Mouse (Mus musculus) embryonic facial prominence, embryonic 10.5 days (tissue): ENCODE data around the gene Nup205. TPM values are rescaled to one million over a fixed set of nuclear protein-coding genes. Genes with fewer than 3 reads are reported as not detected.
"Not testable (repeated sequence)": the region's sequence is repeated elsewhere in the genome, so short reads cannot be mapped to it uniquely, and the experiment has no call there.

ENCODE experiments used
- DNase-seq: peaks from one replicate; pipeline ENCODE4 v3.0.0-alpha.2; 2017; ENCODE audit warnings: low spot score
- H3K27ac ChIP-seq: fragments of 300-500 bp; sonication (generic); replicated peaks from 2 replicates; pipeline ENCODE4 v1.5.1; 2016; ENCODE audit warnings: mild to moderate bottlenecking
- H3K27me3 ChIP-seq: fragments of 300-500 bp; sonication (generic); replicated peaks from 2 replicates; pipeline ENCODE4 v1.6.1; 2016; ENCODE audit warnings: low read depth, mild to moderate bottlenecking; ENCODE audit not compliant: poor library complexity, severe bottlenecking
- H3K36me3 ChIP-seq: fragments of 300-500 bp; sonication (generic); replicated peaks from 2 replicates; pipeline ENCODE4 v1.6.1; 2016; ENCODE audit warnings: mild to moderate bottlenecking, moderate library complexity
- H3K4me1 ChIP-seq: fragments of 300-500 bp; sonication (generic); 2 replicates; pipeline ENCODE4 v1.6.1; 2016
- H3K4me3 ChIP-seq: fragments of 300-500 bp; sonication (generic); 2 replicates; pipeline ENCODE4 v1.5.1; 2016; ENCODE audit warnings: mild to moderate bottlenecking, moderate library complexity
- H3K9me3 ChIP-seq: fragments of 300-500 bp; sonication (generic); 2 replicates; pipeline ENCODE4 v1.6.1; 2016; ENCODE audit warnings: mild to moderate bottlenecking
- WGBS: fragments of 180-500 bp; shearing (Covaris S2); methylation state at CpG from one replicate; pipeline ENCODE4 v1.1.7; 2016; 5-methylcytosine and 5-hydroxymethylcytosine counted together
- polyA plus RNA-seq: library from polyadenylated mRNA; unstranded; fragments of >200 nt; fragmentation: Nextera tagmentation; extraction: Ambion mirVana; gene quantifications from 2 replicates; pipeline ENCODE4 v1.2.1, GENCODE M21; 2016

Gene Nup205
- polyA plus RNA-seq, 1 experiment from 2014 or later, result 55.4 TPM

DNA sequence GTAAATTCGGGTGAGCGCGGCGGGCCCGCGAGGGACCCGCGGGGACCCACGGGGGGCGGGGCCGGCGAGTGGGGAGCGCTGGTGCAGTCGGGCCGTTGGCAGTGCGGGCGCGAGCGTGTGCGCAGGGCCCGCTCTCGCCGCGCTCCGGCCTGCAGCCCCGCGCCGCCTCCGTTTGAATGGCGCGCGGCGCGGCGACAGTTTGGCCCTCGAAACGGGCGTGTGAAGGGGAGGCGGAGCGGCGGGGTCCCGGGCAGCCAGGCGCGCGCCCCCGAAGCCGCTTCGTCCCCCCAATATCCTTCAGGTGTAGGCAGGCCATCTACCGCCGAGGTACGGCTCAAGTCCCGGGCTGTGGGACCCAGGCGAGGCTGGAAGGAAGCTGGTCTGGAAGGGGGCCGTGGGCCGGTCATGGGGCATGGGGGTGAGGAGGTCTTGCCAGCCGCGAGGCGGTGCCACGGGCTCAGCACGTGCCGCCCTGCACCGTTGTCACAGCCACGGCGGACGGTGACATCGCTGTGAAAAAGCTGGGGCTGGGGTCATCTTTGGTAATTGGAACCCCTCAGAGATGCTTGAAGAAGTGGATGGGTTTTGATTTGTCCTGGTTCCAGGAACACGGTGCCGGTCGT, 540 bp downstream of the Nup205 start:
- peak; percentile 78 for DNase-seq
- Histone ChIP-seq H3K27me3 (no peaks in the 10 kb centered on the region), H3K4me3 (peak overlapping the region; percentile 94), H3K36me3 (no peaks in the 10 kb centered on the region), H3K27ac (peak overlapping the region; percentile 100), H3K4me1 (peaks cover 8% of the 10 kb centered on the region), H3K9me3 (no peaks in the 10 kb centered on the region)
- WGBS, result 2% methylated on average over 69 of the region's 69 CpGs

DNA sequence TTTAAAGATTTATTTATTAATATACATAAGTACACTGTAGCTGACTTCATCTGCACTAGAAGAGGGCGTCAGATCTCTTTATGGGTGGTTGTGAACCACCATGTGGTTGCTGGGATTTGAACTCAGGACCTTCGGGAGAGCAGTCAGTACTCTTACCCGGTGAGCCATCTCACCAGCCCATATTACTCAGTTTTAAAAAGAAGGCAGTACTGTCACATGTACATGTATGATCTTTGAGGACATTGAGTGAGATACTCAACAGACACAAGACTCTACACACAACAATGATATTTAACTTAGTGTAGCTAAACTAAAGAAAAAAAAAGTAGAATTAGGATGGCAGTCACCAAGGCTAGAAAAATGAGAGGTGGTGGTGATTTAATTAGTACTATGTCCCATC, 2.1 kb downstream of the Nup205 start:
- not testable (repeated sequence) for H3K27me3 ChIP-seq, H3K4me1 ChIP-seq, H3K27ac ChIP-seq, DNase-seq, H3K4me3 ChIP-seq, H3K9me3 ChIP-seq
- peaks cover 11% of the 10 kb centered on the region for H3K36me3 ChIP-seq
- 93% methylated on average over 3 of the region's 3 CpGs for WGBS

DNA sequence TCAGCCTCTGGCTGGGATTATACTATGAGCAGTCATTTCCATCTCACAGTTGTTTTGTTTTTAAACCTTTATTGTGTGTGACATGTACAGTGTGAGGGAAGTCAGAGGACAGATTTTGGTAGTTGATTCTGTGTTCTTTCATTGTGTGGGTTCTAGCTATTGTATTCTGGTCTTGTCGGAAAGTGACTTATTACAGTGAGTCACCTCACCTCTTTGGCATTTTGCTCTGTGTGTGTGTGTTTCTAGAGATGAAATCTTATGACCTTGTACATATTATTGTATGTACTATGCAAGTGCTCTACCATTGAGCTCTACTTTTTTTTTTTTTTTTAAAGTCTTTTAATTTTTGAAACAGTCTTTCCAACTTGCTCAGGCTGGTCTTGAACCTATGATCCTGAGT, 7.6 kb downstream of the Nup205 start:
- H3K36me3 ChIP-seq, result peaks cover 66% of the 10 kb centered on the region
- H3K27ac ChIP-seq, result no peak overlapping the region
- WGBS, result 92% methylated on average over 1 of the region's 1 CpGs
- H3K4me1 ChIP-seq, result no peaks in the 10 kb centered on the region
- no peaks in the 10 kb centered on the region for H3K27me3 ChIP-seq
- no peaks in the 10 kb centered on the region for H3K9me3 ChIP-seq
- DNase-seq, result no peak
- H3K4me3 ChIP-seq, result no peak overlapping the region

DNA sequence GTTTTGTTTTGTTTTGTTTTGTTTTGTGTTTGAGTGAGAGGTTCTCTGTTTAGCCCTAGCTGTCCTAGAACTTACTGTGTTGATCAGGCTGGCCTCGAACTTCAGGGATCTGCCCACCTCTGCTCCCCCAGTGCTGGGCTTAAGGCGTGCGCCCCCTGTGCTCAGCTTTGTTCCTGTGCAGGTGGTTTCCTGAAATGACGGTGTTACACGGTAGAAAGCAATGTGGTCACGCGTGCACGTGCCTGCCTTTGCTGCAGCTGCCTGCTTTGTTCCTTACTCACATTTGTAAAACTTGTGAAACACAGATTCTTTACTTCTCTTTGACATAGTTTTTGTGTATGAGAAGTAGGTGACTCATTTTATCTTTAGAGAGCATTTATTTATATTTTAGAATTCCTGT, 14.0 kb downstream of the Nup205 start:
- Histone ChIP-seq H3K9me3 (no peaks in the 10 kb centered on the region), H3K27me3 (no peaks in the 10 kb centered on the region), H3K27ac (no peak overlapping the region), H3K4me1 (no peaks in the 10 kb centered on the region), H3K36me3 (peaks cover 99% of the 10 kb centered on the region), H3K4me3 (no peak overlapping the region)
- DNase-seq, result no peak
- WGBS, result 93% methylated on average over 8 of the region's 8 CpGs

DNA sequence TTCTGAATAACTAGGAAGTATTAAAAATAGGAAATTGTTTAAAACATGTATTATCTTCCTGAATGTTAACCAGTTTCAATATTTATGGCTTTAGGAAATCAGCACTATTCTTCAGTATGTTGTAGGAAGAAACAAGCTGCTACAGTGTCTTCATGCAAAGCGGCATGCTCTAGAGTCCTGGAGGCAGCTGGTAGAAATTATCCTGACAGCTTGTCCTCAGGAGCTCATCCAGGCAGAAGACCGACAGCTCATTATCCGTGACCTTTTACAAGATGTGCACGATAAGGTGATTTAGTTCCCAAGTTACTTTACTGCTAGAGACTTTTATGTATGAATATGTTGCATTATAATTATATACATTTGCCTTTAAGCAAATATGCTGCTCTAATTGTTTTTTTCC, 48.5 kb downstream of the Nup205 start:
- WGBS, result 72% methylated on average over 4 of the region's 4 CpGs
- Histone ChIP-seq H3K27ac (no peak overlapping the region), H3K4me3 (no peak overlapping the region), H3K27me3 (no peaks in the 10 kb centered on the region), H3K36me3 (peaks cover 95% of the 10 kb centered on the region), H3K9me3 (no peaks in the 10 kb centered on the region), H3K4me1 (no peaks in the 10 kb centered on the region)
- no peak for DNase-seq

DNA sequence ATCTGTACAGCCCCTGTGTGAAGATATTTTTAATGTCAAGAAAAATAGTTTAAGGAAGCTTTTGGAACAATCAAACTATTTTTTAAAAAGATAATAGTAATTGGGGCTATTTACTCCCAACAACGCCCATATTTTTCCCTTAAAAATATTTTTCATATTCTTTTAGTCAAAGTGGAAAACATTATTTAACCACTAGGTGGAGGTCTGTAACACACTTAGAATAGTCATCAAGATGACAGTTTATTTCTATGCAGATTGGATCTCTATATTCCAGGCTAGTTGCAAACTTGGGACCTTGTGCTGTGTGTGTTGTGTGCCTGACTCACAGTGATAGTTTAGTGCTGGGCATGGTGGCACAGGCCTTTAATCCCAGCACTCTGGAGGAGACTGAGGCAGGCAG, 52.2 kb downstream of the Nup205 start:
- Histone ChIP-seq H3K27me3 (no peaks in the 10 kb centered on the region), H3K9me3 (no peaks in the 10 kb centered on the region), H3K36me3 (peaks cover 97% of the 10 kb centered on the region), H3K4me3 (no peak overlapping the region), H3K4me1 (no peaks in the 10 kb centered on the region), H3K27ac (no peak overlapping the region)
- DNase-seq, result no peak
- 96% methylated on average over 1 of the region's 1 CpGs for WGBS

DNA sequence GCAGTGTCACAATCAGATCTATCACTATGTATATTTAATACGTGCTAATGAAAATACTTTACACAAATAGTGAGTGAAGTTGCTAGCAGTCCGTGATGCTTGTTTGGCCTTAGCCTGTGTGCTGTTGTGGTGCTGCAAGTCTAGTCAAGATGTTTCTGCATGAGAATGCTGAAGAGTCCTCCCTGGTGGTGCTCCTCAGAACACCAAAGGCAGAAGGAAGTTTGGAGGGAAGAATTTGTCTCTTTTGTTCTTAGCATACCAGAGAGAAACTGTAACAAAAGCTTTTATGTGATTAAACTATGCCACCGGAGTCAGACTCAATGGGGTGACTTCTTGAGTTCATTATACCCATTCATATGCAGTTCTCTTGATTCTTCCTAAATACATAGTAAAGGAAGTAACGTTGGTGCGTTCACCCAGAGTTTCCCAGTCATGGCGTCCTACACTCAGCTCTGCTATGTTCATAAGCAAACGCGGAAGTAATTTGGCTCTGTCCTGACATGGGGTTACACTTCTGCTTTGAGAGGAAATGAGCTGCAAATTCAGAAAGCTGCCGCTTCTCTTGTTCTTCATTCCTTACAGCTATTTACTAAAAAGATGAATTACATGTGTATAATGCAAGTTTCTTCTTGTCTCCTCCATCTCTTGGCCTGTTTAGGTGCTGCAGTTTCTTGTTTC, 59.0 kb downstream of the Nup205 start:
- H3K4me3 ChIP-seq, result no peak overlapping the region
- no peak overlapping the region for H3K27ac ChIP-seq
- H3K27me3 ChIP-seq, result no peaks in the 10 kb centered on the region
- no peak for DNase-seq
- H3K4me1 ChIP-seq, result no peaks in the 10 kb centered on the region
- peaks cover 99% of the 10 kb centered on the region for H3K36me3 ChIP-seq
- H3K9me3 ChIP-seq, result no peaks in the 10 kb centered on the region
- WGBS, result 85% methylated on average over 9 of the region's 9 CpGs

DNA sequence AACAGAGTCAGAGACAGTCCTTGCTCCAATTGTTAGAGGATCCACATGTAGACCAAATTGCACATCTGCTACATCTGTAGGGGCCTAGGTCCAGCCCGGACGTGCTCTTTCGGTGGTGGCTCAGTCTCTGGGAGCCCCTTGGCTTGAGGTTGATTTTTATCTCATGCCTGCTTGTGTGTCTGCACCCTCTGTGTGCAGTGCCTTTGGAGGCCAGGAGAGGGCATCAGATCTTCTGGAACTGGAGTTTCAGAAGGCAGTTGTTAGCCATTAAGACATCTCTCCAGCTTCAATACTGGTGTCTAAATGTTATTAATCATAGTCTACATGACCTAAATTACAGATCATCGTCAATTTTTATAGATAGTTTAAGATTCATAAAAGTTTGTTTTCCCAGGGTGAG, 66.0 kb downstream of the Nup205 start:
- peaks cover 5% of the 10 kb centered on the region; the same call in 1 of the 2 replicates for H3K9me3 ChIP-seq
- no peak for DNase-seq
- WGBS, result 97% methylated on average over 4 of the region's 4 CpGs
- no peaks in the 10 kb centered on the region for H3K4me1 ChIP-seq
- no peaks in the 10 kb centered on the region for H3K27me3 ChIP-seq
- H3K4me3 ChIP-seq, result no peak overlapping the region
- H3K27ac ChIP-seq, result no peak overlapping the region
- peaks cover 91% of the 10 kb centered on the region for H3K36me3 ChIP-seq

DNA sequence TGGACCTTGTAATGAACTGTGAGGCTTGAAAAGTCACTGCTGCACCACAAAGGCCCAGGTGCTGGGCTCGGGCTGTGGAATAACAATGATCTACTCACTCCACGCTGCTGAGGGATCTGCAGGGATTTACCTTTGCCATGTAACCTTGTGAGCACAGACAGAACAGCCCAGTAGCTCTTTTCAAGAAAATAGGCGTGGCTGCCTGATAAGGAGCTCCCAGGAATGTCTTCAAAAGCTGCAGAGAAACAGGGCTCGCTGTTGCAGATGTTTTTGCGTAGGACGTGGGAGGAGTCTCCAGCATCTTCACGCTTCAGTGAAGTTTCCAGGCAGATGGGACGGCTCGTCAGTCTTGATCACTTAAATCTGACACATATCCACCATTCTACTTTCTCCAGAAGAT, 66.8 kb downstream of the Nup205 start:
- WGBS, result 90% methylated on average over 9 of the region's 9 CpGs
- no peak overlapping the region for H3K27ac ChIP-seq
- no peaks in the 10 kb centered on the region for H3K4me1 ChIP-seq
- H3K9me3 ChIP-seq, result peaks cover 5% of the 10 kb centered on the region; the same call in 1 of the 2 replicates
- H3K27me3 ChIP-seq, result no peaks in the 10 kb centered on the region
- H3K4me3 ChIP-seq, result no peak overlapping the region
- H3K36me3 ChIP-seq, result peaks cover 87% of the 10 kb centered on the region
- DNase-seq, result no peak

DNA sequence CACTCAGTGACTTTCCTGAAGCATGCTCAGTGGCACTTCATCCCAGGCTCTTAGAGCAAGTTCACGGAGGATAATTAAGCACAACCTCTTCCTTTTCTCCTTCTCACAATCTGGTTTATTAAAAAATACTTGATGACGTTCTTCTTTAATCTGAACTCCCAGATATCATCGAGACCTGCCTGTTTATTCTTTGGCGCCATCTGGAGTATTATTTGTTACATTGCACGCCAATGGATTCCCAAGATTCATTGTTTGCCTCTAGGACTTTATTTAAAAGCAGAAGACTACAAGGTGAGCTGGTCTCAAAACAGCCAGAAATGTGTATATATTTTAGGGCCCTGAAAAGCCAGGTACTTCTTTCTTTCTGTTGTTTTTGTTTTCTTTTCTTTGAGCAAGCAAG, 67.9 kb downstream of the Nup205 start:
- H3K4me3 ChIP-seq, result no peak overlapping the region
- no peak for DNase-seq
- H3K9me3 ChIP-seq, result peaks cover 5% of the 10 kb centered on the region; the same call in 1 of the 2 replicates
- 71% methylated on average over 5 of the region's 5 CpGs for WGBS
- no peaks in the 10 kb centered on the region for H3K4me1 ChIP-seq
- no peaks in the 10 kb centered on the region for H3K27me3 ChIP-seq
- no peak overlapping the region for H3K27ac ChIP-seq
- H3K36me3 ChIP-seq, result peaks cover 76% of the 10 kb centered on the region

DNA sequence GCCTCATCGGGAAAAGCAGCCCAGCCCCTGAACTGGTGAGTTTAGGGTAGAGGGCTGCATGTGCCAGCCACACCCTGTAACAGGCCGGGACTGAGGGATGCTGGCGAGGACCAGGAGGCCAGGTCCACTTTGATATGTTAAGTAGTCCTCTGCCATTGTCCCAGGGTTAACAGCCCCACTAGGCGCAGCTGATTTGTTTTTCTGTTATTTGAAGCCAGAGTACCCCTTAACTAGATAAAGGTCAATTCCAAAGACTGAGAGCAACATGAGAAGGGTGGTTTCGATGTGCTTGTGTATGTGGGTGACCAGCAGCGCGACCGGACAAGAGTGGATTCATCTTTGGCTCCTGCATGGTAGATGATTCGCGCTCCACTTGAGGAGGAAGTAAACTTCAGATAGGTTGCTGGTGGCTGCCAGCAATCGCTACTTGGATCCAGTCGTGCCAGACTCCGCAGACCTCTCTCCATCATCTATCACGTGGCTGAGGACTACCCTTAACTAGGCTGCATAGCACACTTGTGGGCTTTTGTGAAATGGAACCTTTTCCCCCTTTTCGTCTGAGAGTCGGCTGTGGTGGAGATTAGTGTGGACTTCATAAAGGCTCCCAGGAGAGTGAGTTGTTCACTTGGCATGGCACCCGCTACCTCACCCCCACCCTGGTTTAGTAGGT, 74.7 kb downstream of the Nup205 start:
- peak overlapping the region; percentile 92 for H3K27ac ChIP-seq
- 62% methylated on average over 17 of the region's 17 CpGs for WGBS
- DNase-seq, result no peak
- no peaks in the 10 kb centered on the region for H3K9me3 ChIP-seq
- H3K36me3 ChIP-seq, result peaks cover 7% of the 10 kb centered on the region
- peaks cover 36% of the 10 kb centered on the region for H3K4me1 ChIP-seq
- no peaks in the 10 kb centered on the region for H3K27me3 ChIP-seq
- H3K4me3 ChIP-seq, result peak overlapping the region; percentile 75

DNA sequence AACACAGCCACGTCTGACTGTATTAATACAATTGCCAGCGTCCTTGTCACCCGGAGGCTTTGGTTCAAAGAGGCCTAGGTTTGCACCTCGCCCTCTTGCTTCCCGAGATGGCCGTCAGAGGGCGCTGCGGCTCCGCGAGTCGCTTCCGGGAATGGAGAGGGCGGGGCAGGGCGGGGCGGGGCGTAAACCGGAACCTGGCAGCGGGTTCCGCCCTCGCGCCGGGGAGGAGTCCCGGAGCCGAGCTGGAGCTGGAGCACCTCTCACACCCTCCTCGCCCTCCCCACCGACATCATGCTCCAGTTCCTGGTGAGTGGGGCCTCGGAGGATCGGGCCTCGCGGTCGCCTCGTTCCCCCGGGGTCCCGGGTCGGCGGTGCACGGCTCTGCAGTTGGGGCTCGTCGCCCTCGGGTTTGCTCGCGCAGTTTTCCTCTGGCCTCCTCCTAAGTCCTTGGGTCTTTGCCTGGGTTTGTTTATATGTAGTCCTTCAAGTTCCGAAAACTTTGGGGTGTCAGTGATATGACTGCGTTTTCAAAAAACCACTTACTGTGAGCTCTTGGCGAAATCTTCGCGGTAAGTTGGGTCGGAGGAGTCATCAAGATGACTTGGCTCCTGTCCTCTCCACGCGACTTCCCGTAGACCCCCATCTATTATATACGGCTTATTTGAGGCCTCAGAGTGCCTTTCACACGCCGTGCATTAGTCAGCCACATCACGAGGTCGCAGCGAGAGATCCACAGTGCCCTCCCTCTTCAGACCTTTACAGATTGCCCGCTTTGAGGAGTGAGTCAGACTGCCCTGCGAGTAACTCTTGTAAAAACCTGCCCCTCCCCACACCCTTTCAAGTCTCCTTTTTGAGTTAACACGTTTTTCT, 75.5 kb downstream of the Nup205 start:
- under 1% methylated on average over 60 of the region's 60 CpGs for WGBS
- peak; percentile 94 for DNase-seq
- no peaks in the 10 kb centered on the region for H3K9me3 ChIP-seq

More for the DNA sequence above, 75.5 kb downstream of the Nup205 start:
- Histone ChIP-seq H3K4me1 (peaks cover 36% of the 10 kb centered on the region), H3K4me3 (peak overlapping the region; percentile 75), H3K27ac (peak overlapping the region; percentile 92), H3K36me3 (peaks cover 7% of the 10 kb centered on the region), H3K27me3 (no peaks in the 10 kb centered on the region)
